Mouse (Mus musculus) testis, postnatal 10 days (tissue): Measurements from ENCODE around the gene Slc12a5.
A peak's percentile ranks its signal among the peaks of the same experiment; 100 is the strongest.

Experiments used
- DNase-seq: peaks from one replicate; pipeline ENCODE4 v3.0.0; 2021; ENCODE audit warnings: low spot score

Slc12a5 gene

DNA sequence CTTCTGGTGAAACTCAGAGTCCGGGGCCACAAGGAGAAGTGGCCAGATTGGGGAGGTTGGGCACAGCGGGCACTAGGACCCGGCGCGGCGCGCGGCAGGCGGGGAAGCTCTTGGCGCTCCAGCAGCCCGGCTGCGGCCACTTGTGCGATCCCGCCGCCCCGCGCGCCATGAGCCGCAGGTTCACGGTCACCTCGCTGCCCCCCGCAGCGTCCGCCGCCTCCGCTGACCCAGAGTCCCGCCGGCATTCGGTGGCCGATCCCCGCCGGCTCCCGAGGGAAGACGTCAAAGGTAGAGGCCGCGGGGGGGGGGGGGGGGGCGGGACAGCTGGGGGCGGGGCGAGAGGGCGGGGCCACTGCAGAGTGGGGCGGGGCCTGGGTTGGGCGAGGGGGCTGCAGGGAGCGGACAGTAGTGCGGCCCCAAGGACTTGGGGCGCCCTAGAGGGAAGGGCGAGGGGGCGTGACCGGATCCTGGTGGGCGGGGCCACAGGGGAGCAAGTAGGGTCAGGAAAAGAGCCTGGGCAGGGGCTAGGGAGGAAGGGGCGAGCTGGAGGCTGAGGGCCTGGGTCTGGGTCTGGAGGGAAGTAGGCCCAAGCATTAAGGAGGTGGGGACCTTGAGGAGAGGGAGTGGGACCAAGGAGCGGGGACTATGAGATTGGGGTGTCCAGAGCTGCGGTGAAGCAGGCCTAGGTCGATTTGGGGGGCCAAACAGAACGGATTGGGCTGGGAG, at the start of gene Slc12a5:
Gene Slc12a5, plus strand, starts transcription at position 87 of the 726 bp plus-strand sequence.
- peak; percentile 79 for DNase-seq

- peak; percentile 96 for DNase-seq
Measured at GRCm38 (mm10) chr2:164911086-164912048, 49.2 kb upstream of the Slc12a5 start, which contains the start of gene Zfp335. TSS of gene Zfp335 (minus strand) at chr2:164911757.

DNA sequence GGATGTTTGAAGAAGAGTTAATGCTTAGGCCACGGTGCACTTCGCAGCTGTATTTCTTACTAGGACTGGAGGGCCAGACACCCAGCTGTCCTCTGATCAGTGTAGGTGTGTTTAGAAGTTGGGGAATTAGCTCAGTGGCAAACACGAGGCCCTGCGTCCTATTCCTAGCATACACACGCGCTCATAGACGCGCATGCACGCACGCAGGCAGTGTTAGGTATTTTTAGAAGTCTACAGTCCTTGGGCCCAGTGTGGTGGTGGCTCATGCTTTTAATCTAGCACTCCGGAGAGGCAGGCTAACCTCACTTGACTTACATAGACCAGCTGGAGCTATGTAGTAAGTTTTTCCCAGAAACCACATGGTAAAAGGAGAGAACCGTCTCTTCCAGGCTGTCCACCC, 48.5 kb upstream of the Slc12a5 start:
- no peak for DNase-seq

DNA sequence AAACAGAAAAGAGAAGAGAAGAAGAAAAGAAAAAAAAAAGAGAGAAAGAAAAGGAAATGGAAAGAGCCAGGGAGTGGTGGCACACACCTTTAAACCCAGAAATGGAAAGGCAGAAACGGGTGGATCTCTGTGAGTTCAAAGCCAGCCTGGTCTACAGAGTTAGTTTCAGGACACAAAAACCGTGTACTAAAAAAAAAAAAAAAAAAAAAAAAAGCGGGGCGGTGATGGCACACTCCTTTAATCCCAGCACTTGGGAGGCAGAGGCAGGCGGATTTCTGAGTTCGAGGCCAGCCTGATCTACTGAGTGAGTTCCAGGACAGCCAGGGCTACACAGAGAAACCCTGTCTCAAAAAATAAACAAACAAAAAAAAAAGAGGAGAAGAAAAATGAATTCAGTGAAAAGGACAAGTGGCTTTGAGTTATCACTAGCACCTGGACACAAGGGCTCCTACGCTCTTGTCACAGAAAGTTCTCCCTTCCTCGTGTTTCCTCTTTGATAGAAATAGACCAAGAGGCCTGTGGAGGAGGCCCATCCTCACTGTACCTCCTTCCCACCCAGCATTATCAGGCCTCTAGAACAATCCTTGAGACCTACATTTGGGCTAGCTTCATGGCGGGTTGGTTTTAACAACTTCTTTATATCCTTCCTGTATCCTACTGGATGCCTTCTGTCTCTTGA, 47.7 kb upstream of the Slc12a5 start:
- DNase-seq = no peak

DNA sequence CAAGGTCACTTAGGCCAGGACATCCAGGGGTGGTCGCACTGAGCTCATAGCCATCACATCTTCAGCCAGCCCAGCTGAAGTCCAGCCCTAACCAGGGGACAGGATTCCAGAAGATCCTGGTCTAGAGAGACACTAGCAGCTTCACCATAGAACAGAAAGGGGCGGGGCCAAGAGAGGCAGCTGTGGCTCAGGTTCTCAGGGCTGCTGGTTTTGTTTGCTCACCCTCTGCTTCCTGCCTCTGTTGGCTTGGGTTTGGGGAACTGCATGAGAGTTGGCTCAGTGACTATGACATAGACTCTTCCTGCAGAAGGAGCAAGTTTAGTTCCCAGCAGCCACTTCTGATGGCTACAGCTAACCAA, 47.2 kb upstream of the Slc12a5 start:
- no peak for DNase-seq

- no peak for DNase-seq
Measured at GRCm38 (mm10) chr2:164916820-164917219, 43.8 kb upstream of the Slc12a5 start.

DNA sequence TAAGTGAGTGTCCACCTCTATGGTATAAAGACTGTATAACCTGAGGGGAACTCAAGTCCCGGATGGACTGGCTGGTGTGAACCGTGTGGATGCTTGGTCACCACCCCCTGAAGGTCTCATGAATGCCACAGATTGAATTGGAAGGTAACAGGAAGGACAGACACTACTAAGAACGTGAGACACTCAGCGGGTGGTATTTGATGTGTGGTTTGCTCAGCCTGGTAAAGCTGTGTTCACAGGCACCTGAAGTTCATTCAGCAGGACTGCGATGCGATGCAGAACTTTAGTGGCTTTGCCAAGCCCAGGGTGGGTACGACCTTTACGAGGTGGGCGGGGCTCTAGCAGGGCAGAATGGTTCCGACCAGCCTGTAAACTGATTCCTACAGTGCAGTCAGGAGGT, 43.2 kb upstream of the Slc12a5 start:
- no peak for DNase-seq

- DNase-seq = no peak
Measured at GRCm38 (mm10) chr2:164918325-164918724, 42.3 kb upstream of the Slc12a5 start.

DNA sequence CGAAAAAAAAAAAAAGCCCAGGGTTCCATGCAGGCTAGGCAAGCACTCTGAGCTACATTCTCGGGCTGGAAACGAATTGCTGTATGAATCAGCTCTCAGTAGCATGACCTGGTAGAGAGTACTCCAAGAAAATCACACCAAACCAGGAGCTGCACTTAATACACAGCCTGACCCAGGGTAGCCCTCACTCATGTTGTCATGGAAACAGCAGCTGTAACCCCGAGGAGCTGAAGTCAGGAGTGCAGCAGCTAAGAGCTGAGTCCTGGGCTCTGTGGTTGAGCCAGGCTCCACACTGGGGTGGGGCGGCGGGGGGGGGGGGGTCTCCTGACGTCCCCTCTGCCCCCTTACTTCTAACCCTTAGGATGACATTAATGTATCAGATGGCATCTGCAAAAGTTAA, 38.6 kb upstream of the Slc12a5 start:
- DNase-seq = no peak

- no peak for DNase-seq
Measured at GRCm38 (mm10) chr2:164923291-164923690, 37.3 kb upstream of the Slc12a5 start.

DNA sequence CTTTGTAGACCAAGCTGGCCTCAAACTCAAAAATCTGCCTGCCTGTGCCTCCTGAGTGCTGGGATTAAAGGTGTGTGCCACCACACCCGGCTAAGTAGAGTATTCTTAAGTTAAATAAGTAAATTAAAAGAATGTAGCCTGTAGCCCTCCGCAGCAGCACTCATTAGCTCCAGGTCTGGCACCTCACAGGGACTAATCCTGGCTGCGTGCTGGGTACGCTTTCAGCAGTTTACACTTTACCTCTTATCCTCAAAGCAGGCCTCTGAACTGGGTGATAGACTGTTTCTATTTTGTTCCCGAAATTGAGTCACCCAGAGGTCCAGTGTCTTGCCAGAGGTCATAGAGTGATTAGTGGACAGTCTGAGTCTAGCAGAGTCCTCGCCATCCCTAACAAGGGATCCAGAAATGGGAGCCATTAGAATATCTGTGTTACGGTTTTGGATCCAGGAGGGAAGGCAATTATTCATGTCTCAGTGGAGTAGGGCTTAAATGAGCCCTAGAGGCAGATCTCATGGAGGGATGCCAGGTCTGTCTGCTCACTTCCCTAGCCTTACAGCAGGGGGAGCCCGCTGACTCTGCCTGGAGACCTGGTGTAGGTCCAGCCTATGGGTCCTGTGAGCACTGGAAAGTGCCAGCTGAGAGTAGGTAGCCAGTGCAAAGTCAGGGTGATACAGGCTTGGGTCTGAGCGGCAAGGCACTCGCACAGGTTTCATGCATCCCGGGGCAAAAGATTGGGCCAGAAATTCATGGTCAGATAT, 36.3 kb upstream of the Slc12a5 start:
- peak; percentile 86 for DNase-seq

DNA sequence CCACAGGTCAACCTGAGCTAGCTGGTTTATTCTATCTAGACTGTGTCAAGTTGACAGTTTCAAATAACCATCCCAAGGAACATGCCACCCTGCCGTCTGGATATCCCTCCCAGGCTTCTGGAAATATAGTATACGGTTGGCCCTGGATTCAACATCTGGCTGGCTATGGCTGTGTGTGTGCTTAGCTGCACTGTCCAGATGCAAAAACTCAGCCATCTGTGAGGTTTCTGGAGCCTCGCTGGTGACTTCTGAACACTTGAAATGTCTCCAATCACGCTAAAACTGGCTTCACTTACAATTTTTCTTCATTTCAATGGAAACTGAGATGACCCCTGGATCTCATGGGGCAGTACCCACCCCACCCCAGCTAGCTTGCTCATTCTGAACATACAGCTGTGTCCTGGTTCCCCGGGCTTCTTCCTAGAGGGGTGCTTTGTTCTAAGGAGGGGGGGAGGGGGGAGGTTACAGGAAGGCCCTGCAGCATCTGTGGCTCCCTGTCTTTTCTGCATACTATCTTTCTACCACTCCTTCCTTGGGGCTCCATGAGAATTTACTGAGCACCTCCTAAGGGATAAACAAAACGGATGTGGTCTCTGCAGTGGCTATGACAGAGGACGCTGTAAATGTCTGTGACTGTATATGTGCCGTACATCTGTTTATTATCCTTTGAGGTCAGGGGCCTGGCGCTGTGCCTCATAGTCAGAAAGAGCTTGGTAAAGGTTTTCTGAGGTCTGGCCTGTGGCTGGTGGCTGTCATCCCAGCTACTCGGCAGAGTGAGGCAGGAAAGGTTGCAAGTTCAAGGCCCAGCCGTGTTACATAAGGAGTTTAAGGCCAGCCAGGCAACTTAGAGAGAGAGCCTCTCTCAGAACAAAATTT, 29.7 kb upstream of the Slc12a5 start:
- no peak for DNase-seq

- DNase-seq = no peak
Measured at GRCm38 (mm10) chr2:164933534-164933933, 27.1 kb upstream of the Slc12a5 start.

- DNase-seq = no peak
Measured at GRCm38 (mm10) chr2:164935991-164936390, 24.6 kb upstream of the Slc12a5 start.

GRCm38 (mm10) chr2:164938146-164939091, 22.2 kb upstream of the Slc12a5 start:
- DNase-seq = no peak

DNA sequence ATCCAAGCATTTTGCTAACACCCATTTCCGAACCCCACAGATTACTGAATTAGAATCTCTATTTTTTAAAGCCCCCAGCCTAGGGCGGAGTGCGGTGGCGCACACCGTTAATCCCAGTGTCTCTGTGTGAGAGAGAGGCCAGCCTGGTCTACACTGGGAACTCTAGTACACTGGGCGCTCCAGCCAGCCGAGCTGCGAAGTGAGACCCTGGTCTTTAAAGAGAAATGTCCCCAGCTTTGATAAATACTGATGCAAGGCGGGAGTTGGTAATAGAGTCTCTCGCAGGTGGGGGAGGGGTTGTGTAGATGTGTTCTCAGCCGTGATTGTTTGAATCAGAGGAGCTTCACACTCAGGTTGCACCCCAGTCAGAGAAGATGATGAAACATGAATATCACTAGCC, 21.5 kb upstream of the Slc12a5 start:
- no peak for DNase-seq

DNA sequence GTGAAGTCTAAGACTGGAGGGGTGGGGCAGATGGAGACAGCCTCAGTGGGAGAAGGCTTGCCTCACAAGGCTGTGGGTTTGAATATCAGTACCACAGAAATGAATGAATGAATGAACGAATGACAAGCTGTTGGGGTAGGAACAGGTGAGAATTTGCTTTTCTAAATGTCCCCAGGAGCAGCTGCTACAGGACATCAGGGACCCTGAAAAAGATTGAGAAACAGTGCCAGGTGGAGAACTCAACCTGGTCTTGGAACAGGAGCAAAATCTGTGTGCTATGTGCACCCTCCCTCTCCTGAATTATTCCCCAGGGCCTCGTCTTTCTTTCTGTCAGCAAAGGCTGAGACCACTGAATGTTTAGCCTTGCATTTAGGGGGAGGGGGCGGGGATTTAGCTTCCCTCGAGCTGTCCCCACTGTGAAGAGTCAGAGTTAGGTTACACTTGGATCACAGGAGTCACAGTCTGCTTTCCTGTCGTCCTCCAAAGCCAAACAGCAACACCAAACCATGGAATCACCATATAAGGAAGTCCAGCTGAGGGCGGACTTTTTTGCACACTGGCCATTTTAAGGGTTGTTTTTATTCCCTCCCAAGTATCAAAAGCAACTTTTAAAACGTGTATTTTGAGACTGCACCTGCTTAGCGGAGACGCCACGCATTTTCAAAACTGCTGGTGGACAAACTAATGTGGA, 20.3 kb upstream of the Slc12a5 start, which contains the start of gene Mmp9:
Gene Mmp9, plus strand, starts transcription at position 641 of the 691 bp plus-strand sequence.
- no peak for DNase-seq

DNA sequence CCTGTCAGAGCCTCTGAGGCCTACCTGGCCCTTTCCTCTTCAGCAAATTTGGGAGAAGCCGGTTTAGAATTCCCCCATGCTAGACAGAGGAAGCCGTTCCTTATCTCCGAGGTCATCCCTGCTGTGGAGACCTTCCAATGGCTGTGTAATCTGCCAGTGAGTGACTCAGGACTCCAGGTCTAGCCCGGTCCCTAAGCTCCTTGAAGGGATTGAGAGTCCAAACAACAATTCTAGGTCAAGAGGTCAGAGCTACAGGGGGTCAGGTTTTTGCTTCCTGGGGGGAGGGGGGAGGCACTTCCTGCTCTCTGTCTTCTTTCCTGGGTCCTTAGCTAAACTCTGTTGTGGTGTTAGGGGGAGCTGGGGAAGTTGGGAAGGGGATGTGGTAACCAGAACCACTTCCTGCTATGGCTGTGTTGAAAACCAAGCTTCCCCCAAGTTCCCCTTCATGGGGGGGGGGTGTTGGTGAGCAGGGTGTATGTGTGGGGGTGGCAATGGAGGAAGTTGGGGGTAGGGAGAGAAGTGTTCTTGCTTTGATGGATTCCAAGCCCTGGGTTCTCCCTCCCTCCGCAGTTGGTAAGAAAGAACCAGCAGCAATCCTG, 17.8 kb upstream of the Slc12a5 start:
- no peak for DNase-seq
